Mouse (Mus musculus): Measurements from ENCODE around the gene Vps9d1. TPM values are rescaled to one million over a fixed set of nuclear protein-coding genes. Genes with fewer than 3 reads are reported as not detected.
"Not testable (repeated sequence)": the region's sequence is repeated elsewhere in the genome, so short reads cannot be mapped to it uniquely, and the experiment has no call there.

The Vps9d1 gene
- polyA plus RNA-seq, 1 experiment from 2014 or later, result 29.7 TPM

- Histone ChIP-seq H3K4me2 (replicated peaks; ENCODE audit: low read depth, low read length) (no peak overlapping the region), H3K36me3 (ENCODE audit: control insufficient read depth, insufficient read depth, low read length) (peaks cover 24% of the 10 kb centered on the region)
- WGBS, result 89% methylated on average over 5 of the region's 5 CpGs
Measured at GRCm38 (mm10) chr8:123284493-123284892, 30.3 kb upstream of the Vps9d1 start.

GRCm38 (mm10) chr8:123283991-123284390, 29.8 kb upstream of the Vps9d1 start:
- 87% methylated on average over 7 of the region's 7 CpGs for WGBS

More at GRCm38 (mm10) chr8:123284493-123284892, 30.3 kb upstream of the Vps9d1 start:
- Histone ChIP-seq H3K9ac (replicated peaks; ENCODE audit: low read depth, low read length) (no peak overlapping the region), H3K4me3 (ENCODE audit: low read depth, low read length) (no peak overlapping the region), H3K27me3 (ENCODE audit: control insufficient read depth, insufficient read depth, low read length) (no peaks in the 10 kb centered on the region), H3K4me1 (ENCODE audit: control insufficient read depth, insufficient read depth, low read length) (no peaks in the 10 kb centered on the region), H3K27ac (ENCODE audit: low read length) (no peak overlapping the region), H3K9me3 (ENCODE audit: control insufficient read depth, low read depth, low read length) (no peaks in the 10 kb centered on the region)
- no peak for ATAC-seq (ENCODE audit: insufficient number of reproducible peaks, insufficient read depth, low FRiP score, low read depth)

GRCm38 (mm10) chr8:123282994-123283393, 28.8 kb upstream of the Vps9d1 start:
- H3K9ac ChIP-seq (replicated peaks; ENCODE audit: low read depth, low read length); H3K9me3 ChIP-seq (ENCODE audit: control insufficient read depth, low read depth, low read length); H3K27ac ChIP-seq (ENCODE audit: low read length); H3K27me3 ChIP-seq (ENCODE audit: control insufficient read depth, insufficient read depth, low read length); H3K4me2 ChIP-seq (replicated peaks; ENCODE audit: low read depth, low read length); H3K4me3 ChIP-seq (ENCODE audit: low read depth, low read length); ATAC-seq (ENCODE audit: insufficient number of reproducible peaks, insufficient read depth, low FRiP score, low read depth); H3K4me1 ChIP-seq (ENCODE audit: control insufficient read depth, insufficient read depth, low read length): not testable (repeated sequence)
- peaks cover 13% of the 10 kb centered on the region; the same call in 1 of the 2 replicates for H3K36me3 ChIP-seq (ENCODE audit: control insufficient read depth, insufficient read depth, low read length)
- WGBS, result 92% methylated on average over 5 of the region's 6 CpGs

More at GRCm38 (mm10) chr8:123283991-123284390, 29.8 kb upstream of the Vps9d1 start:
- H3K4me2 ChIP-seq (replicated peaks; ENCODE audit: low read depth, low read length), result no peak overlapping the region
- no peak overlapping the region for H3K27ac ChIP-seq (ENCODE audit: low read length)
- H3K4me1 ChIP-seq (ENCODE audit: control insufficient read depth, insufficient read depth, low read length), result no peaks in the 10 kb centered on the region
- no peaks in the 10 kb centered on the region for H3K27me3 ChIP-seq (ENCODE audit: control insufficient read depth, insufficient read depth, low read length)
- no peak overlapping the region for H3K4me3 ChIP-seq (ENCODE audit: low read depth, low read length)
- H3K9me3 ChIP-seq (ENCODE audit: control insufficient read depth, low read depth, low read length), result no peaks in the 10 kb centered on the region
- ATAC-seq (ENCODE audit: insufficient number of reproducible peaks, insufficient read depth, low FRiP score, low read depth), result no peak
- peaks cover 20% of the 10 kb centered on the region for H3K36me3 ChIP-seq (ENCODE audit: control insufficient read depth, insufficient read depth, low read length)
- H3K9ac ChIP-seq (replicated peaks; ENCODE audit: low read depth, low read length), result no peak overlapping the region

- H3K4me3 ChIP-seq (ENCODE audit: low read depth, low read length), result no peak overlapping the region
- H3K27me3 ChIP-seq (ENCODE audit: control insufficient read depth, insufficient read depth, low read length), result no peaks in the 10 kb centered on the region
- H3K4me1 ChIP-seq (ENCODE audit: control insufficient read depth, insufficient read depth, low read length), result no peaks in the 10 kb centered on the region
- no peak overlapping the region for H3K4me2 ChIP-seq (replicated peaks; ENCODE audit: low read depth, low read length)
- H3K9ac ChIP-seq (replicated peaks; ENCODE audit: low read depth, low read length), result no peak overlapping the region
- WGBS, result 83% methylated on average over 13 of the region's 13 CpGs
- no peaks in the 10 kb centered on the region for H3K9me3 ChIP-seq (ENCODE audit: control insufficient read depth, low read depth, low read length)
- H3K27ac ChIP-seq (ENCODE audit: low read length), result no peak overlapping the region
- H3K36me3 ChIP-seq (ENCODE audit: control insufficient read depth, insufficient read depth, low read length), result 0 out of 2 replicates have a peak, but pooled peaks cover 9% of the 10 kb centered on the region
- ATAC-seq (ENCODE audit: insufficient number of reproducible peaks, insufficient read depth, low FRiP score, low read depth), result no peak
Measured at GRCm38 (mm10) chr8:123280302-123281094, 26.4 kb upstream of the Vps9d1 start.

- 0 out of 2 replicates have a peak, but pooled peaks cover 9% of the 10 kb centered on the region for H3K36me3 ChIP-seq (ENCODE audit: control insufficient read depth, insufficient read depth, low read length)
- 94% methylated on average over 4 of the region's 4 CpGs for WGBS
- no peak overlapping the region for H3K4me2 ChIP-seq (replicated peaks; ENCODE audit: low read depth, low read length)
- ATAC-seq (ENCODE audit: insufficient number of reproducible peaks, insufficient read depth, low FRiP score, low read depth), result no peak
- no peaks in the 10 kb centered on the region for H3K4me1 ChIP-seq (ENCODE audit: control insufficient read depth, insufficient read depth, low read length)
- H3K4me3 ChIP-seq (ENCODE audit: low read depth, low read length), result no peak overlapping the region
- no peak overlapping the region for H3K27ac ChIP-seq (ENCODE audit: low read length)
- no peaks in the 10 kb centered on the region for H3K27me3 ChIP-seq (ENCODE audit: control insufficient read depth, insufficient read depth, low read length)
- no peak overlapping the region for H3K9ac ChIP-seq (replicated peaks; ENCODE audit: low read depth, low read length)
- no peaks in the 10 kb centered on the region for H3K9me3 ChIP-seq (ENCODE audit: control insufficient read depth, low read depth, low read length)
Measured at GRCm38 (mm10) chr8:123279828-123280227, 25.7 kb upstream of the Vps9d1 start.

GRCm38 (mm10) chr8:123278445-123278844, 24.3 kb upstream of the Vps9d1 start:
- Histone ChIP-seq H3K4me2 (replicated peaks; ENCODE audit: low read depth, low read length) (no peak overlapping the region), H3K9me3 (ENCODE audit: control insufficient read depth, low read depth, low read length) (no peaks in the 10 kb centered on the region), H3K27me3 (ENCODE audit: control insufficient read depth, insufficient read depth, low read length) (no peaks in the 10 kb centered on the region), H3K36me3 (ENCODE audit: control insufficient read depth, insufficient read depth, low read length) (peaks cover 9% of the 10 kb centered on the region; the same call in 1 of the 2 replicates), H3K4me1 (ENCODE audit: control insufficient read depth, insufficient read depth, low read length) (no peaks in the 10 kb centered on the region), H3K9ac (replicated peaks; ENCODE audit: low read depth, low read length) (no peak overlapping the region), H3K27ac (ENCODE audit: low read length) (no peak overlapping the region), H3K4me3 (ENCODE audit: low read depth, low read length) (no peak overlapping the region)
- 73% methylated on average over 7 of the region's 7 CpGs for WGBS
- no peak for ATAC-seq (ENCODE audit: insufficient number of reproducible peaks, insufficient read depth, low FRiP score, low read depth)

GRCm38 (mm10) chr8:123275096-123275495, 20.9 kb upstream of the Vps9d1 start:
- no peaks in the 10 kb centered on the region for H3K4me1 ChIP-seq (ENCODE audit: control insufficient read depth, insufficient read depth, low read length)
- no peak overlapping the region for H3K9ac ChIP-seq (replicated peaks; ENCODE audit: low read depth, low read length)
- peaks cover under 1% of the 10 kb centered on the region for H3K36me3 ChIP-seq (ENCODE audit: control insufficient read depth, insufficient read depth, low read length)
- H3K27me3 ChIP-seq (ENCODE audit: control insufficient read depth, insufficient read depth, low read length), result no peaks in the 10 kb centered on the region
- no peak overlapping the region for H3K4me3 ChIP-seq (ENCODE audit: low read depth, low read length)
- H3K4me2 ChIP-seq (replicated peaks; ENCODE audit: low read depth, low read length), result no peak overlapping the region
- H3K27ac ChIP-seq (ENCODE audit: low read length), result no peak overlapping the region
- no peak for ATAC-seq (ENCODE audit: insufficient number of reproducible peaks, insufficient read depth, low FRiP score, low read depth)
- no peaks in the 10 kb centered on the region for H3K9me3 ChIP-seq (ENCODE audit: control insufficient read depth, low read depth, low read length)
- 92% methylated on average over 12 of the region's 12 CpGs for WGBS

- H3K4me3 ChIP-seq (ENCODE audit: low read depth, low read length), result no peak overlapping the region
- no peaks in the 10 kb centered on the region for H3K4me1 ChIP-seq (ENCODE audit: control insufficient read depth, insufficient read depth, low read length)
- no peak overlapping the region for H3K4me2 ChIP-seq (replicated peaks; ENCODE audit: low read depth, low read length)
- H3K9me3 ChIP-seq (ENCODE audit: control insufficient read depth, low read depth, low read length), result no peaks in the 10 kb centered on the region
- H3K9ac ChIP-seq (replicated peaks; ENCODE audit: low read depth, low read length), result no peak overlapping the region
- no peak overlapping the region for H3K27ac ChIP-seq (ENCODE audit: low read length)
- no peak for ATAC-seq (ENCODE audit: insufficient number of reproducible peaks, insufficient read depth, low FRiP score, low read depth)
- peaks cover under 1% of the 10 kb centered on the region for H3K36me3 ChIP-seq (ENCODE audit: control insufficient read depth, insufficient read depth, low read length)
- no peaks in the 10 kb centered on the region for H3K27me3 ChIP-seq (ENCODE audit: control insufficient read depth, insufficient read depth, low read length)
- 81% methylated on average over 5 of the region's 5 CpGs for WGBS
Measured at GRCm38 (mm10) chr8:123274447-123274846, 20.3 kb upstream of the Vps9d1 start.
